Mouse (Mus musculus) cerebellum, adult 11 months (tissue): ENCODE results near the gene Nfia.

Experiments used
- DNase-seq: peaks from one replicate; pipeline ENCODE4 v3.0.0; 2022

Nfia gene

DNA sequence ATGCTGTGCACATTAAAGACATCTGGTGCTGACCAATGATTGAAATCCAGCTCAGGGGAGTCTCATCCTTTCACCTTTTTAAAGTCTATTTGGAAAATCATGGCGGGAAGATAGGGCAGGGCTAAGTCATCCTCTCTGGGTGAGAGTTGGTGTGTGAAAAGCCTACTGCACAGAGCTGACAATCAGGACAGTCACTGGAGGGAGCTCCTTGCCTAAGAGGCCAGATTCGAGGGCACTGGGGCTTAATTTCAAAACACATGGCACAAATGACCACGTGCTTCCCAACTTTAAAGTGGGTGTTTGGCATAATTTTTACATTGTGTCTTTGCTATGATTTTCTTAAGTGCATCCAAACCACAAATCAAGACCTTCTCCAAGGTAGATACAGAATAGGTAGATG is 146.1 kb downstream of the Nfia start:
- no peak for DNase-seq

DNA sequence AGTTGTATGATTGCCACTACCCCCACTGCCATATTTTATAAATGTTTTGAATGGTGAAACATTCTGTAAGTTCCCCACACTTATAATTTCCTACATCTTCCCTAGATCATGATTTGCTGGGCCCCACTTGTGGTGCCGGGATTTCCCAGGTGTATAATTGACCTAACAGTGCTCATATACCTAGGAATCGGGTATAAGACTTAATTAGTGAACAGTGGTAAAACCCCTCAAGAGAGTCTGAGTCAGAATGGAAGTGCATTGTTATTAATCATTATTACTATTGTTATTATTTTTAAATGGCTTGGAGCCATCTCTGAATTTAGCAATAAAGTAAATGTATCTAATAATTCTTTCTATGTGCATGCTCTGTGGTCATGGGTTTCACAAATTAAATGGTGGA is 147.2 kb downstream of the Nfia start:
- DNase-seq, result no peak

DNA sequence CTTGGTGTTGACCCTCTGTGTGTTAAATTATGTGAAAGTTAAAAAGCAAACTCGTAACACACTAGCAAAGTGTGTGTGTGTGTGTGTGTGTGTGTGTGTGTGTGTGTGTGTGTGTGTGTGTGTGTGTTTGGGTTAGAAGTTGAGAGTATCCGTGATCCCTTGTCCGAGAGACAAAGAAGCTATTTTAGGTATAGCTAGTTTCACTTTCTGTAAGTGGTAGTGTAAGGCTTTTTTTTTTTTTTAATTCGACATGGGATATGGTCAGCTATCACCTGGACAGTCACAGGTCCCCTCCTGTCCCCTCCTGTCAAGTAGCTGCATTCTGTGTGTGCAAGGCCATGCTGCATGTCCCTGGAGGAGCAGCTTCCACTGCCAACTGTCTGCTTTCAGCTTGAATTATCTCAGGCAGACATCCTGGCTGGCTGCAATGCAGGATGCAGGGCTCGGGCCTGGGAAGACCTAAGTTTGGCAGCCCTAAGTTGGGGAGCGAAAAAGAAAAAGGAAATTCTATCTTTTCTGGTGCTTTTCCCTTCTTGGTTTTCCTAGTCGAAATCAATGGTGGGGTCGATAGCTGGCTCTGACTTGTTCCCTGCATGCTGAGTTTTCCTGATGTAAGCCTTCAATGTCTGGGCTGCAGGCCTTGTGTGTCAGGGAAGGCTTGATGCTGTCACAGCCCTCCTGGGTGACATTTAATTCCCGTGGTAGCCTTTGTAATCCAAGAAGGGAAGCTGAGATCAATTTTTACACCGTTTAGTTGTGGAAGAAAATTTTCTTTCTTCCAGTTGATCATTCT is 147.9 kb downstream of the Nfia start:
- DNase-seq, result peak; percentile 52

DNA sequence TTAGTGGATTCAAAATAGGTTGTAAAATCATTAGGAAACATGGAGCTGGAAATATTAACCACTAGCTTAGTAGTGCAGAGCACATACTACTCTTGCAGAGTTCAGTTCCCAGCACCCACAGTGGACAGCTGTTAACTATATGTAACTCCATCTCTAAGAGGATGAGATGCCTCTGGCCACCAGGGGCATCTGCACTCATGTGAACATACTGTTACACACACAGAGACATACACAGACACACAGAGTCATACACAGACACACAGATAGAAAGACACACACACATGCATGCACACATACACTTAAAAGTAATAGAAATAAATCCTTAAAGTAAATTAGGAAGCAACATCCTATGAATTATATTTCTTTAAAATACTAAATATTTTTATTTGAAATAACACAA is 149.1 kb downstream of the Nfia start:
- no peak for DNase-seq

DNA sequence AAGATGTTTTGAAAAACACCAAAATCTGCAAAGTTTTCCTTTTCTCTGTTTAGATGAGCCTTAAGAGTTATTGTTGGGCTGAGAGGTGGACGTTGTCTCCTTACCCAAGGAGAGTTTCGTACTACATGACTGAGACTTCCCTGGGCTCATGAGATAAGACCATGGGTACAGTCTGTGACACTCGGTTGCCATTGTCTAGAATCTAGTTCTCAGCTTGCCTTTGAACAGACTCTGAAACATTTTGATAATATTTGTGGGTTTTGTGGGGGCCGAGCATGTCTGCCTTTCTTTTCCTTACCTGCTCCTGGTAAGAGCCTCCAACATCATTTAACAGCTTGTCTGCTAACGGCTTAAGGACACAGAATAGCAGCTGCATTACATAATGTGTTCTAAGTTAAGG is 150.7 kb downstream of the Nfia start:
- DNase-seq, result no peak

DNA sequence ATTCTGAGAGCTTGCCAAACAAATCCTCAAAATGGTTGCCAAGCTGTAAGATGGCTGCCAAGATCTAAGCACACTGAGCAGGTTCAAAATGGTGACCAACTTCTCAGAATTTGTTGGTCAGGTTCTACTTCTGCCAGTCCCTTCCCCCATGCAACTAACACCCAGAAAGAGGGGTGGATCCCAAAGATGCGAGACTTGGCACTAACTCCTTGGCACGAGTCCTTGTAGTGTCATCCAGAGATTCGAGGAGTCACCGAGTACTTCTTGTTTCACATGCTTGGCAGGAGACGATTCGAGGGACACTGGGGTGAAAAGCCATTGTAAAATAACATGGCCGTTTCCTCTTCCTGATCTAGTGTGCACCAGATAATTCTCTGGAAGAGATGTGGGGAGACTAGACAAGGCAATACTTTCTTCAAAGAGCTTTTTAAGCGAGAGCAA is 151.4 kb downstream of the Nfia start:
- DNase-seq, result peak; percentile 48

DNA sequence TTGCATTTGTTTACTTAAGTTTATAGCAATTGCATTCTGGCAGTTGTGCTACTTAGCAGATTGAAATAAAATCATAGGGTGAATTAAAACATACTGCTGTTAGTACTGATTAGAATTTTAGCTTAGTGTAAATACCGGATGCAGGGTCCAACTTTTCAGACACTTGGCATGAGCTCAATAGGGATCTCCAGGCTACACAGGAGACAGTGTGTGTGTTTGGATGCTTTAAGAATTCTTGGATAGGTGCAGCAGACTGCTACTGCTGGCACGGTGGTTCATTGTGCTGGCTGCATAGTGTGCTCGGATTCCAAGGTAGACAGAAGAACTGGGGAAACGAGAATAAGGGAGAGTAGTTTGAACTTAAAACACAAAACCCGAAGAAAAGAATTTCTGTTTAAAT is 151.9 kb downstream of the Nfia start:
- no peak for DNase-seq

DNA sequence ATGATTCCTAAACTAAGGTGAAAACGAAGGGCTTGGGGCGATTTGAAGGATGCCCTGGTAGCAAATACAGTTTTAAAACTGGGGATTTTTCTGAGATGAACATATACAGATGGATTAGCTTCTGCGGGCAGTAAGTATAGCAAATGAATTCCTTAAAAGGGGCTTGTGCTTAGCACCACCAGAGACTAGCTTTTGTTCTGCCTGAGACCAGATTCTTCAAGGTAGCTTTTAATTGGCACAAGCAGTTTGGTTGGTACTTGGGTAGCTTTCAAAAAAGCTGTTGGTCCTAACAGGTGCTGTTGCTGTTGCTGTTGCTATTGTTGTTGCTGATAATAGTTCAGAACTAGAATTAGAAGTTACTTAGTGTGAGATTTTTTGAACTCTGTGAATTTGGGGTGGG is 152.3 kb downstream of the Nfia start:
- DNase-seq, result no peak

DNA sequence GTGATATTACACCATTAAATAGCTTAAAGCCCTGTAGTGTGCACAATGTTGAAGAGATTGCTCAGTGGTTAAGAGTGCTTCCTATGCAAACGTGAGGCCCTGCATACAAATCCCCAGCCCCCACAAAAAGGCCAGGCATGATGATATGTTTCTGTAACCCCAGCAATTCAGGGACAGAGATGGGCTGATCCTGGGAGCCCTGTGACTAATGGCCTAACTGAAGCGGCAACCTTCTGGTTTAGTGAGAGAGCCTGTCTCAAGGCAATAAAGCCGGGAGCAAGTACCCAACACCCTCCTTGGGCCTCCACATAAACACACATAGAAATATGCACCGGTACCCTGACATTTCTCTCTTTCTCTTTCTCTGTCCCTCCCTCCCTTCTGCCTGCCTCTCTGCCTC is 153.1 kb downstream of the Nfia start:
- no peak for DNase-seq

DNA sequence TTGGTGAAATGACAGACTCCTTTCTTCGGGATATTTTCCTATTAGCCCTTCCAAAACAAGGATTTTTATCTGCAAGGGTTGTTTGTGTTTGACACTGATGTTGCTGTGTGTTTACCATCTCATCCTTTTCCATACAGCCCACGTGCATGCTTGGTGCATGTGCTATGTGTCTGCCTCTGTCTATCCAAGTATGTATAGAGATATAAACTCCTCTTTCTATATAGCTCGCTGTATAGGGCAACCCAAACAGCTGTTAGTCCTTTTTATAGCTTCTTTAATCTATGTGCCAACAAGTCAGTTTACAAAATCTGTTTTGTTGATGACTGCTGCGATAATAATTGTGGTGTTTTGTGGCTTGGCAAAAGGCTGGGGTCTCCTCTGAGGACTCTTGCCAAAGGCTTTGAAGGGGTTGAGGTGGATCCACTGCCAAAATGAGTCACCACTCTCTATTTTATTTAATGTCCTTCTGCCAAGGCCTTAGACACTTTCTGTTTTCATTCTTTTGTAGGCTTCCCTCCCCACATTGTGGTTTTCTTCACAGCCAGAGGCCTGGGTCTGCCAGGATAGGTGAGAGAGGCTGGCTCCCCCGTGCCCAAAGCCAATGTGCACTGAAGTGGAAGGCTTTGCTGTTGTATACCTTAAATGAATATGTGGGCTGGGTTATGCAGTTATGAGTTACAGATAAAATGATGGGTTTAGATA is 154.2 kb downstream of the Nfia start:
- DNase-seq, result no peak

DNA sequence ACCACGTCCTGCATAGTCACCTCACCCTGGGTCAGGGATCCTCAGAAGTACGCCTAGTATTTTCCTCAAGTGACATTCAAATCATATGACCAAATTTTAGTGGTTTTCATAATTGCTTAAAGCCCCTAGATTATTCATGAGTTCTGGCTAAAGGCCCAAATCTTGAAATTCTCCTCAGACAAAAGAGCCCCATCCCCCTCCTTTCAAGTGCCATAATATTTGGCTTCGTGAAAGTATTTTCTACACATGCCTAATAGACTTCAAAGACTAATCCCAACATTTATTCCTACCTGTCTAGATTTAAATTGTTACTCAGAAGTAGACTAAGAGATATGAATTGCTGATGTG is 154.7 kb downstream of the Nfia start:
- no peak for DNase-seq

DNA sequence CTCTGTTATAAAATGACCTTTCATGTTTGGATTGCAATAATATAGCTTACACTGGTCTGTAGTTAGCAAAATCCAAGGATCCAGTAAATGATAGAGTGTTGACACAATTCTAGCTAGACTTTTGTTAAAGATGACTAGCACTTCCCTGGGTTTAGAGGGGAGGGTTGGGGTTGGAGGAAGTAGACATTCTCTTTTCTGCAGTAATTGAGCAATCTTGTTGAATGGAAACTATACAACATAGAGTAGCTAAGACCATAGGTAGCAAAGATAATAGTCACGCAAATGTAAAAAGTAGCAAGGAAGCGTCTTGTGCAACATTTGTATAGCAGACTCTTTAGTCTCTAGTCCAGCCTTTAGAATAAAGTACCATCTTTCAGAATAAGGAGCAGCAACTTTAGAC is 163.8 kb downstream of the Nfia start:
- DNase-seq, result no peak

DNA sequence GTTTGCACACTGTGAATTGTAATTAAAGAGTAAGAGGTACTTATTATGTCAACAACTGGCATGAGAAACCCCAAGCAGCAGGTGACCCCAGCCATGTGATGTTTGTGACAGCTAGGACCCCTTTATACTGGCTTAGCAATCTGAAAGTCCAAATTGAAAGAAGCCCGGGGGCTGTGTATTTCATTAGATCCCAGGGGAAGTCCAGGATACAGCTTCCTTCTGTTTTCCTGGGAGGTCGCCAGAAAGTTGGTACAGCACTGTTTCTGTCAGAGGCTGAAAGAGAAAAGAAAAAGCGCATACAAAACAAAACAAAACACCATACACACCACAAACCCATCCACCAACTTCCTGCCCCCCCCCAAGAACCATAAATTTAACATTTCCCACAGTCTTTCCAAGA is 164.4 kb downstream of the Nfia start:
- no peak for DNase-seq

DNA sequence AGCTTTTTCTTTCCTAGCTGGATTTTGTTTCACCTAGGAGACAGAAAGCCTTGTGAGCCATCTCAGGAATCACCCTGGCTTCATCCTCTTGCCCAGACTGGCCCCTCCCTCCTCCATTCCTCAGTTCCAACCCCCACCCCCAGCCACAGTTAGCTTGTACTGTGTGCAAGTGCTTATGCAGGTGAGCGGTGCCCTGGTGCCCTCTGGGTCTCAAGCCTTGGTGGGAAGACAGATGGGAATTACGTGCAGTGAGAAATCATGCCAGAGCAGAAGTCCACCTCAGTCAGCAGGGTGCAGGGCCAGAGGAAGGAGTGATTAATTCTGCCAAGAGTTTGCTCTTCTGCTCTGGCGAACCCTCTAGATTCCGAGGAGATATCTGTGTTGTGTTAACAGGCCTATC is 167.0 kb downstream of the Nfia start:
- peak; percentile 69 for DNase-seq

DNA sequence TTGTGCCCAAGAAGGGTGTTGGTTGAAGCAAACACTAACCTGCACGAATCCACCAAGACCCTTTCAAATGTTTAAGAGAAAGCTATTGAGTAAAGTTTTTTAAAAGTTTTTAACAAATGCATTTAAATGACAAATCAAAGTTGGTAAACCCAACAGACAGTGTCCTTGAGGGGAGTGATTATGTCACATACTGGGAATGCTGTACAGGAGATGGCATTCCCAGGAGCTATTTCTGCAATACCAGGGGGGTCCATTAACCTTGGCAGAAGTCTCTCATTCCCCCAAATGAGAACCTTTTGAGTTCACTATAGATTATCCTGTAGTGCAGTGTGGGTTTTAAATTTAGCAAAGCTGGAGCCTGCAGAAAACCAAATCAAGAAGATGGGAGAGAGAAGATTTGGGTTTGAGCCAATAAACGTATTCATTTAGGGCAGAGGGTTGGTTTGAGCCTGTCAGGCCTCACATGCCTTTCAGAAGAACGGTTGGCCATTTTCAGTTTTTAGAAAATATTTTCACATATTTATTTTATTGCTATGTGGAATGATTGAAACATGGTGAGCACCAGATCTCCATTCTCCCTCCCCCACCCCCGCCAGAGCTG is 167.5 kb downstream of the Nfia start:
- no peak for DNase-seq

DNA sequence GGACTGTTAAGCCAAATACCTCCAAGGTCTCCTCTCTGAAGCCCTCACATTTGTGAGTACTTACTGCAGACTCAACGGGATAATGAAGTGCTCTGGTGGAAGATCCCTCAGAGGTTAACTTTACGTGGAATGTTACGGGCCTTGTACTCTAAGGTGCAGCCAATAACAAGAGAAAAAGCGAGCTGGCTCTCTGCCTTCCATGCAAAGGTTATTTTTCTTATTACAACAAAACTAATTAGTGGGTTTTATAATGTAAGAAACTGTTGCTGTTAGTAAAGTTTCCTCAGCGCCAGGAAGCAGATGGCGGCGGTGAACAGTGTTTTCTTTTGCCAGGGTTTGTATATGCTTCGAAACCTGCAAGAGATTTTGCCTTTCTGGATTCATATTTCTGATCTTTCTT is 169.1 kb downstream of the Nfia start:
- no peak for DNase-seq

DNA sequence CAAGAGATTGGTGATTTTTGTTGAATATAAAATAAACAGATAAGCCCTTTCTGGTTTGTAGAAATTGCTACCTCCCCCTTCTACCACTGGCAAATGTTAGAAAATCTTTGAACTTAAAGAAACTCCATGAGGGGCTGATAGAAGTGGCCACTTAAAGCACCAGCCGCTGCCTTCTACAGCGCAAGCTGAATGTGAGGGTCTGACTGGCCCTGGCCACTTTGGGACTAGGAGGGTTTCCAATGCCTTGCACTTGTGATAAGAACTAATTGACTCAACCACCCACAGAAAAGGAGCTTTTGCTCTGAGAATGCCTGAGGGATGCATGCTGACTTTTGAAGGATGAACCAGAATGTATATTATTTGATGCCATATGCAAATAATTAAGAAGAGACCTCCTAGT is 171.8 kb downstream of the Nfia start:
- DNase-seq, result no peak

DNA sequence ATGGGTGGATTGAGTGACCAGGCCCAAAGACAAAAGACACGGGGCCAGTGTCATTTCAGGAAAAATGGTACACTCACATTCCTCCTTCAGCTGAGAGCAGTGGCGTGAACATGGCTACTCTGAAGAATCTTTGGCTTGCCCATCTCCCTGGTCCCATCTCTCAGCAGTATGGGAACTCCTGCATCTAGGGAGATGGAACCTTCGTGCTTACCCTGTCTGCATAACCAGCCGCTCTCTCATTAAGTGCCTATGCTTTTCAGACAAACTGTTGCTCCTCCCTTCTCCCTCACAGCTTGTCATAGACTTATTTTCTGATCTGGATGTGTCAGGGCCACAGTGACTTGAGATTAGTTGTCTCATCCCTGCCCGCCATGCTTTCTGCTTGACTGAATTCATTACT is 174.9 kb downstream of the Nfia start:
- no peak for DNase-seq

DNA sequence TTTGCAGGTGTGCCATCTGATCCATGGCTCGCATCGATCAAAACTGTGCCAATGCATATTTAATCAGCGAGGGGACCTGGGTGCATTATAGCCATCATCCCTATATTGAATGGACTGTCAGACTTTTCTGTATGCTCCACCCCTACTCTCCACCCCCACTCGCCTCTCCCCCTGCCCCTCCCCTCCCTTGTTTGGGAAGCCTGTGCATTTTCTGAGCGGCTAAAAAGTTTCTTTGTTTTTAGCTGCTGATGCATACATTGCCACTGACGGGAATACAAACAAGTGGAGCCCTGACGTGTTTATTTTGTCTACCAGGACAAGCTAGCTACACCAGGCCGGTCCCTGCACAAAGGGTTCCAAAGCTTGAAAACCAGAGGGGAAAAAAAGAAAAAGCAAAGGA is 175.7 kb downstream of the Nfia start:
- DNase-seq, result no peak

DNA sequence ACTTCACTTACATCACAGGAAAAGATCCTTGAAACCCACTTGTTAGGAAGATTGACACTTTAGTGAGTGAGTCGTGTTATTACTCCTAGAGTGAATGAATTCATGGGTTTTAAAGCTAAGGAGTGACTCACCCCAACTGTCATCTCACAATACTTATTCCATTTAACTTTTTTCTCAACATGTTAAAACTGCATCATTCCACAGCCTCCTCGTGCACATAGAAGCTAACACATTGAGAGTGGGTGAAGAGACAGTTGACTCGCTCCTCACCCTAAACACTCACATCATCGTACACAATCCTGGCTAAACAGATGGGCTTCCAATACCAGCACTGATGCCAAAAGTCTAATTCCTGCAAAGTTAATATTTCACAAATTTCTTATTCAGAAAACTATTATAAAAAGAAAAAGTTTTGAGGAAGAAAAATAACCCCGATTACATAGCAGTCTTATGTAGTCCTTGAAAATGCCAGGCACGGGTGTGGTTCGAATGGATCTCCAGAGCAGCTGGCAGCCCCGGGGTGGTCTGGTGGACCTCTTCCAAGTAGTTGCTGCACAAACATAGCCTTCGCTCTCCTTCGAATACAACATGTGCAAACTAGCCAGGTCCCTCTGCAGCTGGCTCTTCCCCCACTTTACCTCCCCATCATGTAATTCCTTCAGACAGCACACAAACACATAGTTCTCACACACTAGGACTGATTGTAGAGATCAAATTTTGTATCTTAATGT is 178.0 kb downstream of the Nfia start:
- DNase-seq, result no peak

DNA sequence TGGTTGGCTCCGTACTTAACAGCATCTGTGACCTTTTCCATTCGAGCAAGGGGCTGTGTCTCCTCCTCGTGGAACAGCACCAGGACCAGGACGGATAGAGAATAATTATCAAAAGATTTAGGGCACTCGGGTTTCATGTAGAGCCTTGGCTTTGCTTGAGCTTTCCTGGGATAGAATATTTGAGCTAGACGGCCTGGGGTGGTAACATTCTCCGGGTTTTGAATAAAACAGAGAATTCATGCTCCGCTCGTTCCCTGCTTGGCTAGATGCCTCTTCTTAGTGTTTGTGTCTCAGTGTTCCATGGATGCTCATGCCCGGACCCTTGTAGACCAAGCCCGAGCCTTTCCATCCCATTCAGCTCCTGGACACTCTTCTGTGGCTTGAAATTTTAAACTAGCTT is 181.4 kb downstream of the Nfia start:
- DNase-seq, result peak; percentile 38

DNA sequence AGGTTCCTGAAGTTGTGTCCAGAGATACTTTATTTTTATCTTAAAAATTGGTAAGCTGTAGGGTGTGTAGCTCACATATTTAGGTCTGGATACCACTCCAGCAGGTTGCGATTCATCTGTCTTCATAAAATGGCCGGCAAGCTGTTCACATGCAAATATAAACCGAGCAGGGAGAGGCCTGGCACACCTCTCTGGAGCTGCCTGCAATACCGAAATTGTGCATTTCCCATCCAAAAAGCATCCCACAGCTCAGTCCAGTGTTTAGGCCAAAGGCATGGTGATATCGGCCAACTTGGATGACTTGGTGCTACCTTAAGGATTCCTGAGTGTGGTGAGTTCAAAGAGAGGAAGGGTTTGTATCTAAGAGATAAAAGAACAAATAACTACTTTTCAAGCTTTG is 185.6 kb downstream of the Nfia start:
- peak; percentile 47 for DNase-seq

DNA sequence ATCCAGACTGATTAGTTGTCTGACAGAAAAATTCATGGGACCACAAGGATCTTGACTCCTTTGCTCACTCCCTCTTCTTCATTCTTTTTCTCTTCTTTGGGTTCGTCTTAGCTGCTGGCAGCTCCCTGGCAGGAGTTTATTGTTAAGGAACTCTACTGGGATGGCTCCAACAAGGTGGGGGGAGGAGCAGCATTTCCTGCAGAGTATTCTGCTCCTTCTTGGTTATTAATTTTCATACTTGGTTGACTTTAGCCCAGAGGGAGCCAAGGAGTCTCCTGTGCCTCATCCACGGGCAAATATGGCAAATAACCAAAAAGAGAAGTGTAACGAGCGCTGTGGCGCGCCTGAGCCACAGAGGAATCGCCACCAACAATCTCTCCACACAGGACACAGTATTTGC is 190.3 kb downstream of the Nfia start:
- no peak for DNase-seq

DNA sequence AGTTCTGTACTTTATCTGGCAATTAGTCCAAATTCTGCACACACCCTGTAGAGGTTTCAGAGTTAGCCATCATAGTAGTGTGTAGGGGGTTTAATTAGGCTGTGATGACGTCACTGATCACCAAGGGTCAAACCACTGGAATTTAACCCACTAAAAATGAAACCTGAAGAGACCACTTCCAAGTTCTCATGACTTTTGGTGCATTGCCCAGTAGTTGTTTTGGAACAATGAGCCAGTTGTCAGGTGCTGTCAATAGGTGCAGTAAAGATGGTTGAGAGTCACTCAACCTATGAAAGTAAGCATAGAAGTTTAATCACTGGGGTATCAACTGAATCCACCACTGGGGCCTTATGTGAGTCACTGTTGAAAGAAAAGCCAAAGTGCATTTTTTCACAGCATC is 191.4 kb downstream of the Nfia start:
- DNase-seq, result no peak
